Mouse (Mus musculus) heart, adult 8-10 months (tissue): ENCODE measurements around the gene Olfr57. TPM values are rescaled to one million over a fixed set of nuclear protein-coding genes. Genes with fewer than 3 reads are reported as not detected.
"Not testable (repeated sequence)": the region's sequence is repeated elsewhere in the genome, so short reads cannot be mapped to it uniquely, and the experiment has no call there.

Source experiments
- DNase-seq: peaks from one replicate; pipeline ENCODE4 v3.0.0; 2022; ENCODE audit warnings: low spot score
- total RNA-seq, 4 experiments: library from RNA; stranded (reverse); gene quantifications; 2 replicates each; pipeline ENCODE4 v1.2.4; 2022

Gene Olfr57
- total RNA-seq, result not detected

DNA sequence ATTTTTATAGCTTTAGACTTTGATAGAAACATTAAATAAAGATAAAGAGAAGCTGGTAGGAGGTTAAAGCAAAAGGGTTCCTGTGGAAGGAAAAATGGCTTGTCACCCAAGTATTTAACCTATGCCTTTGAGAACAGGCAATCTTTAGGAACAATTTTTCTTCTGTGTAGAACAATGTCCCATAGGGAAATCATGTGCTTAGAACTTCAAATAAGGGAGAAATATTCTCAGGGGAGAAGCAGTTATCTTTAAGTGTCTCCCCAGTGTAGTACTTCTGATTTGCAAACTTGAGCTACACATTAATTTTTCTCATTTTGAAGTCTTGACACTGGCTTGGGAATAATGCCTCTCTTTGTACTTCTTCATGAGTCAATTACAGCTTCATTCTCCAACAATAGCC, at the start of gene Olfr57:
Olfr57 (plus strand) TSS at position 301 of the 400 bp plus-strand sequence.
- DNase-seq, result no peak

DNA sequence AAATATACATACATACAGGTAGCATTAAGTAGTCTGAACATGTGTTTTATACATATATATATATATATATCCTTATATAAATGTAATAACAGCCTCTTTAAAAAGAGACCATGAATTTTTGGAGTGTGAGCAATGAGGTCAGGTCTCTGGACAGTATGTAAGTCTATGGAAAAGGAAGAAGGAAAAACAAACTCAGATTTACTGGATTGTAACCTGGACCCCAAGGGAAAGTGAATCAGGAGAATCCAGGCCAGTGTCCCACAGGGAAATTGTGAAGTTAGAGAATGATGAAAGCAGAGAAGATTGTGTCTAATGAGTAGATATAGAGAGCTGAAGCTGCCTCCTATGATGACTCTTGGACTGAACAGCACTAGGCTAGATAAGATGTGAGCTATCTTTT, 47.8 kb upstream of the Olfr57 start, which contains the start of gene Olfr1352:
Olfr1352 (plus strand) TSS at position 301 of the 400 bp plus-strand sequence.
- no peak for DNase-seq

DNA sequence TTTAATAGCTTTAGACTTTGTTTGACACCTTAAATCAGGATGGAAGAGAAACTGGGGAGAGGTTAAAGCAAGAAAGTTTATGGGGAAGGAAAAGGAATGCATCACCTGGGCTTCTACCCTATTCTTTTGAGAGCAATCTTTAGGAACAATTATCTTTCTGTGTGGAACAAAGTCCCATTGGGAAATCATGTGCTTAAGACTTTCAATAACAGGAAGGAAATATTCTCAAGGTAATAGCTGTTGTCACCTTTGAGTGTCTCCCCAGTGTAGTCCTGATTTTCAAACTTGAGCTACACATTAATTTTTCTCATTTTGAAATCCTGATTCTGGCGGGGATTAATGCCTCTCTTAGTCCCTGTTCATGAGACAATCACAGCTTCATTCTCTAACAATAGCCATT, 16.4 kb upstream of the Olfr57 start, which contains the start of gene Olfr1351:
Olfr1351 (plus strand) TSS at position 301 of the 400 bp plus-strand sequence.
- DNase-seq, result no peak

DNA sequence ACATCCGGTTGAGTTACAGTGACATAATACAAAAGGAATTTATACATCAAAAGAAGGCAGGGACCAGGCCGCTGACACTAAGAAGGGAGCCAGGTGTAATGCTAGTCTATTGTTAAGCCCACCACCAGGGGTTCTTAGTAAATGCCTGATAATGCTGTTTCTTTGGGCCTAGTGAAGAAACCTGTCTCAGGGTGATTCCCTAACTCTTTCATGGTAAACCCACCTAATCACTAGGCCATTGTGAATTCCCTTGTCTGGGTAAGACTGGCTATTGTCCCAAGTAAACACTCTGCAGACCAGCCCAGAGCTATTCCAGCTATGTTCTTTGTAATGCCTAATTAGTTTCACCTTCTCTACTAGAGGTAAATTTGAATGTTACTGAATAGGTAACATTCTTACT, 13.9 kb downstream of the Olfr57 start:
- DNase-seq, result not testable (repeated sequence)

DNA sequence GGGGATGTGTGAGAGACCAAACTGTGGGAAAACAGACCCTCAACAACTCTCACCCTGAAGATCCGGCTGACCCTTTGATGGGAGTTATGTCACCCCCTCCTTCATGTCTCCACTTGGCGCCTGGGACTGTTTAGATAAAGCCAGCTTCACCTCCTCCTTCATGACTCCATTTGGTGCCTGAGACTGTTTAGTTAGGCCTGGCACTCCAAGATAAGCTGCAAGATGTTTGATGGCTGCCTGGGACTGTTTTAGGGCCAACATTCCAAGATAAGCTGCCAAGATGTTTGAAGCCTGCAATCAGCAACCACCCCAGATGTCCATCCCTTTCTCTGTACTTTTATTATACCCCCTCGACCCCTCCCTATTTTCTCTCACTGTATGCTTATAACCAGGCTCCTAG, 28.8 kb downstream of the Olfr57 start:
- not testable (repeated sequence) for DNase-seq

Other genes starting within 250 kb of the Olfr57 start
- gene Slc1a6, start 248.2 kb upstream of the Olfr57 start, total RNA-seq, result not detected
- not detected for gene Olfr1356, start 176.6 kb upstream of the Olfr57 start, total RNA-seq
- not detected for gene Olfr1355, start 153.2 kb upstream of the Olfr57 start, total RNA-seq
- not detected for gene Olfr1354, start 115.6 kb upstream of the Olfr57 start, total RNA-seq
- gene Olfr8, start 78.1 kb upstream of the Olfr57 start, total RNA-seq, result not detected
- not detected for gene Olfr1353, start 65.4 kb upstream of the Olfr57 start, total RNA-seq
- gene Olfr1352, start 47.7 kb upstream of the Olfr57 start, total RNA-seq, result not detected
- gene Olfr1351, start 16.3 kb upstream of the Olfr57 start, total RNA-seq, result not detected
- 10 to 100 TPM; 11.5 to 13.3 (median 12.3) TPM for gene 2610008E11Rik, start 68.9 kb downstream of the Olfr57 start, total RNA-seq
- gene Vmn2r80, start 120.0 kb downstream of the Olfr57 start, total RNA-seq, result not detected
- gene Vmn2r81, start 219.0 kb downstream of the Olfr57 start, total RNA-seq, result not detected